Mouse (Mus musculus): ENCODE data around the gene Dnajc15. TPM values are rescaled to one million over a fixed set of nuclear protein-coding genes. Genes with fewer than 3 reads are reported as not detected.
"Not testable (repeated sequence)": the region's sequence is repeated elsewhere in the genome, so short reads cannot be mapped to it uniquely, and the experiment has no call there.

Dnajc15 gene
- polyA plus RNA-seq, 1 experiment from 2014 or later, result 103 TPM

GRCm38 (mm10) chr14:77881998-77882397 lies 7.1 kb upstream of the Dnajc15 start:
- H3K27ac ChIP-seq (ENCODE audit: low read depth), result no peak overlapping the region
- H3K36me3 ChIP-seq (ENCODE audit: insufficient read depth), result no peaks in the 10 kb centered on the region
- no peaks in the 10 kb centered on the region for H3K4me1 ChIP-seq (ENCODE audit: insufficient read depth)
- no peak for TF ChIP-seq CTCF (IDR thresholded peaks at IDR 0.05; ENCODE audit: low read depth)
- no peaks in the 10 kb centered on the region for H3K27me3 ChIP-seq (ENCODE audit: insufficient read depth, low read length)
- H3K4me3 ChIP-seq (ENCODE audit: low read depth, low read length), result no peak overlapping the region
- H3K9me3 ChIP-seq (ENCODE audit: low read depth, low read length), result no peaks in the 10 kb centered on the region
- H3K9ac ChIP-seq, result no peak overlapping the region
- no peak overlapping the region for H3K4me2 ChIP-seq
- no peak for DNase-seq
- no peak for ATAC-seq (ENCODE audit: insufficient read depth)
- WGBS, result 57% methylated on average over 1 of the region's 1 CpGs

GRCm38 (mm10) chr14:77877876-77878275 lies 3.0 kb upstream of the Dnajc15 start:
- not testable (repeated sequence) for H3K9me3 ChIP-seq (ENCODE audit: low read depth, low read length); DNase-seq; H3K4me1 ChIP-seq (ENCODE audit: insufficient read depth); H3K27me3 ChIP-seq (ENCODE audit: insufficient read depth, low read length); H3K4me3 ChIP-seq (ENCODE audit: low read depth, low read length); H3K4me2 ChIP-seq; H3K9ac ChIP-seq; H3K27ac ChIP-seq (ENCODE audit: low read depth); ATAC-seq (ENCODE audit: insufficient read depth); H3K36me3 ChIP-seq (ENCODE audit: insufficient read depth)
- WGBS, result no CpG with 5 or more reads among the region's 2 CpGs

- Histone ChIP-seq H3K27ac (ENCODE audit: low read depth) (no peak overlapping the region), H3K27me3 (ENCODE audit: insufficient read depth, low read length) (no peaks in the 10 kb centered on the region), H3K9ac (no peak overlapping the region), H3K36me3 (ENCODE audit: insufficient read depth) (no peaks in the 10 kb centered on the region), H3K9me3 (ENCODE audit: low read depth, low read length) (no peaks in the 10 kb centered on the region), H3K4me2 (no peak overlapping the region), H3K4me1 (ENCODE audit: insufficient read depth) (no peaks in the 10 kb centered on the region), H3K4me3 (ENCODE audit: low read depth, low read length) (no peak overlapping the region)
- no peak for DNase-seq
- TF ChIP-seq CTCF (IDR thresholded peaks at IDR 0.05; ENCODE audit: low read depth), result no peak
- no peak for ATAC-seq (ENCODE audit: insufficient read depth)
- WGBS, result 68% methylated on average over 1 of the region's 1 CpGs
Measured at GRCm38 (mm10) chr14:77876199-77876598, 1.3 kb upstream of the Dnajc15 start.

GRCm38 (mm10) chr14:77871380-77871975 lies 3.4 kb downstream of the Dnajc15 start:
- ATAC-seq (ENCODE audit: insufficient read depth), result no peak
- Histone ChIP-seq H3K27ac (ENCODE audit: low read depth) (no peak overlapping the region), H3K4me2 (no peak overlapping the region), H3K9ac (no peak overlapping the region), H3K9me3 (ENCODE audit: low read depth, low read length) (no peaks in the 10 kb centered on the region), H3K27me3 (ENCODE audit: insufficient read depth, low read length) (no peaks in the 10 kb centered on the region), H3K4me1 (ENCODE audit: insufficient read depth) (no peaks in the 10 kb centered on the region), H3K36me3 (ENCODE audit: insufficient read depth) (0 out of 2 replicates have a peak, but pooled peaks cover 4% of the 10 kb centered on the region), H3K4me3 (ENCODE audit: low read depth, low read length) (no peak overlapping the region)
- 89% methylated on average over 6 of the region's 6 CpGs for WGBS
- no peak for DNase-seq
- no peak for TF ChIP-seq CTCF (IDR thresholded peaks at IDR 0.05; ENCODE audit: low read depth)

GRCm38 (mm10) chr14:77870926-77871325 lies 4.0 kb downstream of the Dnajc15 start:
- WGBS, result 74% methylated on average over 3 of the region's 3 CpGs
- H3K4me2 ChIP-seq, result no peak overlapping the region

GRCm38 (mm10) chr14:77867601-77868000 lies 7.3 kb downstream of the Dnajc15 start:
- WGBS, result 86% methylated on average over 5 of the region's 5 CpGs
- Histone ChIP-seq H3K9me3 (ENCODE audit: low read depth, low read length) (no peaks in the 10 kb centered on the region), H3K4me3 (ENCODE audit: low read depth, low read length) (no peak overlapping the region), H3K4me2 (no peak overlapping the region), H3K27ac (ENCODE audit: low read depth) (no peak overlapping the region), H3K27me3 (ENCODE audit: insufficient read depth, low read length) (no peaks in the 10 kb centered on the region), H3K9ac (no peak overlapping the region), H3K4me1 (ENCODE audit: insufficient read depth) (no peaks in the 10 kb centered on the region), H3K36me3 (ENCODE audit: insufficient read depth) (0 out of 2 replicates have a peak, but pooled peaks cover 4% of the 10 kb centered on the region)
- TF ChIP-seq CTCF (IDR thresholded peaks at IDR 0.05; ENCODE audit: low read depth), result no peak
- ATAC-seq (ENCODE audit: insufficient read depth), result no peak
- no peak for DNase-seq

More at GRCm38 (mm10) chr14:77870926-77871325, 4.0 kb downstream of the Dnajc15 start:
- H3K4me3 ChIP-seq (ENCODE audit: low read depth, low read length), result no peak overlapping the region
- no peak overlapping the region for H3K27ac ChIP-seq (ENCODE audit: low read depth)
- no peaks in the 10 kb centered on the region for H3K4me1 ChIP-seq (ENCODE audit: insufficient read depth)
- DNase-seq (no peak), ATAC-seq (ENCODE audit: insufficient read depth) (no peak)
- no peak overlapping the region for H3K9ac ChIP-seq
- no peaks in the 10 kb centered on the region for H3K9me3 ChIP-seq (ENCODE audit: low read depth, low read length)
- H3K36me3 ChIP-seq (ENCODE audit: insufficient read depth), result 0 out of 2 replicates have a peak, but pooled peaks cover 4% of the 10 kb centered on the region
- TF ChIP-seq CTCF (IDR thresholded peaks at IDR 0.05; ENCODE audit: low read depth), result no peak
- H3K27me3 ChIP-seq (ENCODE audit: insufficient read depth, low read length), result no peaks in the 10 kb centered on the region

GRCm38 (mm10) chr14:77864510-77864909 lies 10.4 kb downstream of the Dnajc15 start:
- no peaks in the 10 kb centered on the region for H3K9me3 ChIP-seq (ENCODE audit: low read depth, low read length)
- H3K9ac ChIP-seq, result no peak overlapping the region
- H3K4me3 ChIP-seq (ENCODE audit: low read depth, low read length), result no peak overlapping the region
- no peaks in the 10 kb centered on the region for H3K36me3 ChIP-seq (ENCODE audit: insufficient read depth)
- no peak for TF ChIP-seq CTCF (IDR thresholded peaks at IDR 0.05; ENCODE audit: low read depth)
- H3K4me2 ChIP-seq, result no peak overlapping the region
- no peaks in the 10 kb centered on the region for H3K4me1 ChIP-seq (ENCODE audit: insufficient read depth)
- H3K27ac ChIP-seq (ENCODE audit: low read depth), result no peak overlapping the region
- H3K27me3 ChIP-seq (ENCODE audit: insufficient read depth, low read length), result no peaks in the 10 kb centered on the region
- DNase-seq (no peak), ATAC-seq (ENCODE audit: insufficient read depth) (no peak)
- 75% methylated on average over 6 of the region's 6 CpGs for WGBS

Measured in lung, embryonic 14.5 days (tissue).